In genomic region chr7:74709006-74709405, GRCm38 (mm10) we compare ENCODE assay signal across 9 mouse cellular contexts.
DNase-seq lines count a peak whose midpoint lies in the region; ATAC-seq lines count a peak whose summit lies in the region.
"Had no signal": no experiment of that assay in that cellular context is flagged by ENCODE, and none has a peak within 500 bp of the region (broad histone marks: within the 10 kb centered on the region; RNA-seq: fewer than 3 reads in every experiment).

No protein-coding gene starts in this region.

- no peak overlapping the region for H3K4me2 ChIP-seq in hindbrain, embryonic 12.5 days (replicated peaks)
- H3K4me2 ChIP-seq: limb, embryonic 12.5 days had no signal

- DNase-seq in left cerebral cortex, adult 11 months (ENCODE audit: low spot score) = peak; percentile 7
- DNase-seq in left cerebral cortex, postnatal 4 days = no peak
- peak; percentile 31 to 64 for DNase-seq in left cerebral cortex, postnatal 25 days (ENCODE audit: low spot score in 2 of 2)
- peak; percentile 40 to 72 for DNase-seq in right cerebral cortex, postnatal 10 days (ENCODE audit: low spot score in 2 of 2)
- DNase-seq in gastrocnemius, adult 8-10 months (ENCODE audit: low spot score in 2 of 2) = no peak
- no peak for DNase-seq in urinary bladder, adult 18-20 months (ENCODE audit: low spot score in 2 of 2)
- no peak for DNase-seq in gastrocnemius, postnatal 14 days

- no peaks in the 10 kb centered on the region for H3K36me3 ChIP-seq in hindbrain, embryonic 12.5 days
- H3K36me3 ChIP-seq: limb, embryonic 12.5 days had no signal

- H3K9me3 ChIP-seq in hindbrain, embryonic 12.5 days (replicated peaks) = no peaks in the 10 kb centered on the region
- H3K9me3 ChIP-seq: limb, embryonic 12.5 days had no signal

- peak; percentile 50 for ATAC-seq in hindbrain, embryonic 12.5 days (ENCODE audit: low FRiP score)

- WGBS in hindbrain, embryonic 12.5 days = 35% methylated on average over 5 of the region's 5 CpGs

- H3K27ac ChIP-seq in hindbrain, embryonic 12.5 days = no peak overlapping the region
- H3K27ac ChIP-seq: limb, embryonic 12.5 days had no signal

- no peak overlapping the region for H3K4me3 ChIP-seq in hindbrain, embryonic 12.5 days
- H3K4me3 ChIP-seq: limb, embryonic 12.5 days had no signal

- intact Hi-C loops in left cerebral cortex, postnatal 4 days (cut with DNase I) = loop anchor here (10.0 kb wide), 1 partner anchor 154 kb away; the partner anchor contains the start of gene Slco3a1
- intact Hi-C loops in left cerebral cortex, postnatal 25 days (cut with DNase I) = no loop called here
- intact Hi-C loops in gastrocnemius, postnatal 14 days (cut with DNase I; ENCODE audit: low total_unique reads) = no loop called here

- no peaks in the 10 kb centered on the region for H3K27me3 ChIP-seq in hindbrain, embryonic 12.5 days
- H3K27me3 ChIP-seq: limb, embryonic 12.5 days had no signal

- no peak overlapping the region for H3K9ac ChIP-seq in hindbrain, embryonic 12.5 days
- H3K9ac ChIP-seq: limb, embryonic 12.5 days had no signal

- peaks cover 10% of the 10 kb centered on the region for H3K4me1 ChIP-seq in hindbrain, embryonic 12.5 days

Comparison
In these comparisons a context has a peak if more than half of its experiments do, and no peak if none do; other contexts are left out.
1. DNase-seq: peak in left cerebral cortex, adult 11 months (single experiment), left cerebral cortex, postnatal 25 days (2 of 2) and right cerebral cortex, postnatal 10 days (2 of 2); none in left cerebral cortex, postnatal 4 days (single experiment), gastrocnemius, adult 8-10 months (0 of 2), urinary bladder, adult 18-20 months (0 of 2) and gastrocnemius, postnatal 14 days (single experiment).